Comparison of ENCODE assay signal across 28 mouse cellular contexts in genomic region chr9:63834416-63834815, GRCm38 (mm10).
"Had no signal": no experiment of that assay in that cellular context is flagged by ENCODE, and none has a peak within 500 bp of the region (broad histone marks: within the 10 kb centered on the region; RNA-seq: fewer than 3 reads in every experiment).

No protein-coding gene starts in this region.

- H3K4me3 ChIP-seq: limb, embryonic 10.5 days; limb, embryonic 12.5 days; limb, embryonic 13.5 days; limb, embryonic 15.5 days; liver, embryonic 12.5 days; liver, embryonic 13.5 days; liver, embryonic 15.5 days; lung, embryonic 15.5 days; megakaryocyte, embryonic 14.5 days; midbrain, embryonic 10.5 days; midbrain, embryonic 12.5 days; midbrain, embryonic 13.5 days; midbrain, embryonic 15.5 days; myocyte; neural tube, embryonic 12.5 days; neural tube, embryonic 13.5 days had no signal

- H3K27me3 ChIP-seq: limb, embryonic 12.5 days; limb, embryonic 13.5 days; limb, embryonic 15.5 days; lung, embryonic 15.5 days; midbrain, embryonic 13.5 days; midbrain, embryonic 15.5 days had no signal

- H3K27ac ChIP-seq: limb, embryonic 10.5 days; limb, embryonic 12.5 days; limb, embryonic 13.5 days; limb, embryonic 15.5 days; liver, embryonic 12.5 days; liver, embryonic 13.5 days; liver, embryonic 14.5 days; liver, embryonic 15.5 days; lung, embryonic 15.5 days; macrophage; midbrain, embryonic 10.5 days; midbrain, embryonic 12.5 days; midbrain, embryonic 13.5 days; midbrain, embryonic 15.5 days; neural tube, embryonic 12.5 days; neural tube, embryonic 13.5 days had no signal

- DNase-seq: liver; liver, embryonic 13.5 days; liver, postnatal 0 days; lung, adult 18-20 months; lung, adult 2 months; lung, embryonic 14.5 days; lung, postnatal 10 days; lung, postnatal 14 days; lung, postnatal 36 days; lung, postnatal 4 days; midbrain, embryonic 14.5 days had no signal

- H3K4me1 ChIP-seq: liver, embryonic 12.5 days; liver, embryonic 13.5 days; liver, embryonic 15.5 days; lung, embryonic 15.5 days; midbrain, embryonic 12.5 days; midbrain, embryonic 13.5 days; midbrain, embryonic 15.5 days had no signal
